Mouse (Mus musculus): Measurements from ENCODE around the gene Gm13271. TPM values are rescaled to one million over a fixed set of nuclear protein-coding genes. Genes with fewer than 3 reads are reported as not detected.
"Not testable (repeated sequence)": the region's sequence is repeated elsewhere in the genome, so short reads cannot be mapped to it uniquely, and the experiment has no call there.

Gm13271 gene
- polyA plus RNA-seq (2014; fragmentation: Nextera tagmentation; extraction: Ambion mirVana), result 0.53 TPM in 1 of 2 replicates, not detected in the other

DNA sequence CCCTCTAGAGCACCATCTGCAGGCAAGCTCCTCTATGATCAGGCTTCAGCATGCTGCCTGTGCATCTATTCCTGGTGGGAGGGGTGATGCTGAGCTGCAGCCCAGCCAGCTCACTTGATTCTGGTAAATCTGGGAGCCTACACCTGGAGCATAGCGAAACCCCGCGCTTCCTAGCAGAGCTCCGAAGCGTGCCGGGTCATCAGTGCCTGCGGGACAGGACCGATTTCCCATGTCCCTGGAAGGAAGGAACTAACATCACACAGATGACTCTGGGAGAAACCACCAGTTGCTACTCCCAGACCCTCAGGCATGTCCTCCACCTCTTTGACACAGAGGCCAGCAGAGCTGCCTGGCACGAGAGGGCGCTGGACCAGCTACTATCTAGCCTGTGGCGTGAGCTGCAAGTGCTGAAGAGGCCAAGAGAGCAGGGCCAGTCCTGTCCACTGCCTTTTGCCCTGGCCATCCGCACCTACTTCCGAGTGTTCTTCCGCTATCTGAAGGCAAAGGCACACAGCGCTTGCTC, at the start of gene Gm13271:
Gm13271 (plus strand) TSS at position 51 of the 523 bp plus-strand sequence.
- not testable (repeated sequence) for H3K27ac ChIP-seq (ENCODE audit: low read depth, low read length); H3K4me2 ChIP-seq (ENCODE audit: low read depth); H3K4me1 ChIP-seq (ENCODE audit: control insufficient read depth, insufficient read depth, low read length); ATAC-seq (ENCODE audit: insufficient read depth, low FRiP score, low TSS enrichment); H3K4me3 ChIP-seq (ENCODE audit: low read depth, low read length); H3K36me3 ChIP-seq (ENCODE audit: control insufficient read depth, insufficient read depth, low read length); H3K9ac ChIP-seq (ENCODE audit: low read length); DNase-seq (ENCODE audit: low spot score); H3K27me3 ChIP-seq (ENCODE audit: control insufficient read depth, insufficient read depth, low read length); H3K9me3 ChIP-seq (ENCODE audit: control insufficient read depth, low read length)
- 90% methylated on average over 12 of the region's 15 CpGs for WGBS

DNA sequence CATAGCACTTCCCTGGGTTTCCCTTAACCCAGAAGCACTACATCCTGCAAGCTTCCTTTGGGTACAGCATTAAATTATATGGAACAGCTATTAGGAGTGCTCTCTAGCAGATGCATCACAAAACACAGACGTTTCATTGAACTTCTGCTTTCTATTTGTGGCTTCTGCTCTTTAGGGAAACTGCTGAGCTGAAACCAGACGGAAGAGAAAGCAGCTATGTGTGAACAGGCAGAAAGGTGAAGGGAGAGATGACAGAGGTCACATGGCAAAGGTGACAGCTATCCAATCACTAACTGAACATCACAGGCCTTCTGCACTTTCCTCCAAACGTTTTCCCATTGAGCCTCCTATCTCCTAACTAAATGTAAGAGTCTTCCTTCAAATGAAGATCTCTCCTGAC, 48.7 kb upstream of the Gm13271 start:
- ATAC-seq (ENCODE audit: insufficient read depth, low FRiP score, low TSS enrichment) (no peak), DNase-seq (ENCODE audit: low spot score) (no peak)
- no peaks in the 10 kb centered on the region for H3K4me1 ChIP-seq (ENCODE audit: control insufficient read depth, insufficient read depth, low read length)
- H3K36me3 ChIP-seq (ENCODE audit: control insufficient read depth, insufficient read depth, low read length), result no peaks in the 10 kb centered on the region
- no peaks in the 10 kb centered on the region for H3K9me3 ChIP-seq (ENCODE audit: control insufficient read depth, low read length)
- no peak overlapping the region for H3K4me2 ChIP-seq (ENCODE audit: low read depth)
- H3K27me3 ChIP-seq (ENCODE audit: control insufficient read depth, insufficient read depth, low read length), result no peaks in the 10 kb centered on the region
- no peak overlapping the region for H3K4me3 ChIP-seq (ENCODE audit: low read depth, low read length)
- no peak overlapping the region for H3K27ac ChIP-seq (ENCODE audit: low read depth, low read length)
- no peak overlapping the region for H3K9ac ChIP-seq (ENCODE audit: low read length)
- WGBS, result 50% methylated on average over 3 of the region's 3 CpGs

DNA sequence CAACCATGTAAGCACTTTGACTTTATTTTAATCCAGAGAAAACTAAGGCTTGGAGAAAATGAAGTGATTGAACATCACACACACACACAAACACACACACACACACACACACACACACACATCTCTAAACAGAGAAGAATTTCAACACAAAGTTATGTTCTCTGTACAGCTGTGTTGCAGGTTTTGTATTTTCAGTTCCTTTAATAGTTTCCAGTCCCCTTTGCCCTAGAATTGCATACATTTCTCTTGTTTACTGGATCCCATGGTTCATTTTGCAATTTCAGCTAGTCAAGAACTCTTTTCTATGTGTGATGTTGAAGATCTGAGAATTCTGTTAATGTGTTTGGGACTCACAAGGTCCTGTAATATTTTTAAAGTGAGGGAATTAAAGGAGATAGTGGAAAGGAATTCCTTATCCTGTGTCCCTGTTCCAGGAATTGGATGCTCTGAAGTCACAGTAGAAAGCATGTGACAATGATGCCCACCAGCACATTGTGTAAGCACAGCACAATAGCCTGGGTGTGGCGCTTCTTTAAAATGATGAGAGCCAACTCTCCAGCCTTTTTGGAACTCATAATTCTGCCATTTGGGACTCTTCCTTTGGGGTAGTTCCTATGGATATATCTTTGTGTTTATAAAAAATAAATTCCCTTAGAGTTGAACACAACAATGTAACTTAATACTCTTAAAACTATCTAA, 47.4 kb upstream of the Gm13271 start:
- 94% methylated on average over 1 of the region's 1 CpGs for WGBS
- H3K27me3 ChIP-seq (ENCODE audit: control insufficient read depth, insufficient read depth, low read length), result no peaks in the 10 kb centered on the region
- H3K9ac ChIP-seq (ENCODE audit: low read length), result no peak overlapping the region

DNA sequence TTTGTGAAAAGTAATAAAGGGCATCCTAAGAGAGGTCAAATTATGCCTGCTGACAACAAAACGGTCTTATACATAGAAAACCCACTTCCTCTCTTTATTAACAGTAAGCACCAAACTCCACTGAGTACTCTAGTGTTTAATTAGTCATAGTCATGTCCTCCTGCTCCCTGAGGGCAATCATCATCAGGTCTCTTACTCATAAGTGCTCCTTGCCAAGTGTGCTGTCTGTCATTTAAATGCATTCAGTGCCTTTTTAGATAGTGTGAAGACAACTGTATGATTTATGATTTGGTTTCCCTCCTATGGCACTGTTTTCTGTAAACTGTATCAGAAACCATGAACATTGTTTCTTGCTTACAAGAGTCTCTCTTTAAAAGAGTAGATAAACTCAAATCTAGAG, 40.4 kb upstream of the Gm13271 start:
- Histone ChIP-seq H3K4me1 (ENCODE audit: control insufficient read depth, insufficient read depth, low read length) (peaks cover 8% of the 10 kb centered on the region; the same call in 1 of the 2 replicates), H3K27ac (ENCODE audit: low read depth, low read length) (no peak overlapping the region), H3K36me3 (ENCODE audit: control insufficient read depth, insufficient read depth, low read length) (peaks cover 4% of the 10 kb centered on the region), H3K4me2 (ENCODE audit: low read depth) (no peak overlapping the region), H3K9ac (ENCODE audit: low read length) (no peak overlapping the region), H3K9me3 (ENCODE audit: control insufficient read depth, low read length) (no peaks in the 10 kb centered on the region), H3K4me3 (ENCODE audit: low read depth, low read length) (no peak overlapping the region), H3K27me3 (ENCODE audit: control insufficient read depth, insufficient read depth, low read length) (no peaks in the 10 kb centered on the region)
- ATAC-seq (ENCODE audit: insufficient read depth, low FRiP score, low TSS enrichment) (no peak), DNase-seq (ENCODE audit: low spot score) (no peak)
- WGBS, result 88% methylated on average over 1 of the region's 1 CpGs

More for the DNA sequence above, 47.4 kb upstream of the Gm13271 start:
- H3K9me3 ChIP-seq (ENCODE audit: control insufficient read depth, low read length), result no peaks in the 10 kb centered on the region
- H3K4me1 ChIP-seq (ENCODE audit: control insufficient read depth, insufficient read depth, low read length), result no peaks in the 10 kb centered on the region
- H3K4me2 ChIP-seq (ENCODE audit: low read depth), result no peak overlapping the region
- H3K4me3 ChIP-seq (ENCODE audit: low read depth, low read length), result no peak overlapping the region
- no peak overlapping the region for H3K27ac ChIP-seq (ENCODE audit: low read depth, low read length)
- no peak for ATAC-seq (ENCODE audit: insufficient read depth, low FRiP score, low TSS enrichment)
- H3K36me3 ChIP-seq (ENCODE audit: control insufficient read depth, insufficient read depth, low read length), result no peaks in the 10 kb centered on the region
- DNase-seq (ENCODE audit: low spot score), result no peak

DNA sequence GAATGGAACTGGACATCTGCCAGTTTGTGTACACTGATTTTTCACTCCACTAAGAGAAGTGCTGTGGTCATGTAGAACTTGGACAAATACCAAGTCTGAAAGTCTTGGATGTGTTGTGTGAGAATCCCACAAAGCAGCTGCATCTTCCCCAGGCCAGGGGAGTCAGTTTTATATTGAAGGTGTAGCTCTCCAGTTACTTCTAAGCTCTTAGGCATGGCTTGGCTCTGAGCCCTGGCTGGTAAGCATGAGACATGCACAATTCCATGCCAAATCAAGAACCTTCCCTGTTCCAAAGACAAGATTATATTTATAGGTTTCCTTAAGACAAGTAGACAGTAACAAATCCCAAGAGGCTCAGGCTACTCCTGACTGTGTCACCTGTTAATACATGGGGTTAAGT, 39.6 kb upstream of the Gm13271 start:
- no peak for ATAC-seq (ENCODE audit: insufficient read depth, low FRiP score, low TSS enrichment)

DNA sequence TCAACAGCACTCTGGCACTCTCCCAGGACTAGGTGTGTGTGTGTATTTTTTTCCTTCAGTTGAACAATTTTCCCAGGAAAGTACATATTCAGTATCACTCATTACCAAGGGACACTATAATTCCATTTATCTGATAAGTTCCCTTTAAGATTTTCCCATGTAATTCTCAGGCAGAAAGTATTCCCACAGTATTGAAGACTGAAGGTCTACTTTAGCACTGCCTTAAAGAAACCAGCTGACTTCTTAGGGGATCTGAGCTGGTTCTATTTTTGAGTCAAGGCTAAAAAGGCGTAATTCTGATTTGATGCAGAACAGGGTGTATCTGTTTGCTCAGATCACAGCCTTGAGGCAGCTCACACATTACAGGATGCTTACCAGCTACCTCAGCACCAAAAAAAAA, 36.0 kb upstream of the Gm13271 start:
- Histone ChIP-seq H3K4me1 (ENCODE audit: control insufficient read depth, insufficient read depth, low read length) (peaks cover 23% of the 10 kb centered on the region), H3K27me3 (ENCODE audit: control insufficient read depth, insufficient read depth, low read length) (no peaks in the 10 kb centered on the region), H3K4me2 (ENCODE audit: low read depth) (peak overlapping the region; percentile 47), H3K9ac (ENCODE audit: low read length) (no peak overlapping the region), H3K36me3 (ENCODE audit: control insufficient read depth, insufficient read depth, low read length) (peaks cover 4% of the 10 kb centered on the region), H3K4me3 (ENCODE audit: low read depth, low read length) (peak overlapping the region; percentile 23), H3K27ac (ENCODE audit: low read depth, low read length) (no peak overlapping the region), H3K9me3 (ENCODE audit: control insufficient read depth, low read length) (no peaks in the 10 kb centered on the region)
- 74% methylated on average over 1 of the region's 1 CpGs for WGBS
- no peak for ATAC-seq (ENCODE audit: insufficient read depth, low FRiP score, low TSS enrichment)
- DNase-seq (ENCODE audit: low spot score), result no peak

More for the DNA sequence above, 39.6 kb upstream of the Gm13271 start:
- H3K27ac ChIP-seq (ENCODE audit: low read depth, low read length), result no peak overlapping the region
- H3K9me3 ChIP-seq (ENCODE audit: control insufficient read depth, low read length), result no peaks in the 10 kb centered on the region
- no peak overlapping the region for H3K4me2 ChIP-seq (ENCODE audit: low read depth)
- no peak overlapping the region for H3K9ac ChIP-seq (ENCODE audit: low read length)
- peaks cover 12% of the 10 kb centered on the region; the same call in 1 of the 2 replicates for H3K4me1 ChIP-seq (ENCODE audit: control insufficient read depth, insufficient read depth, low read length)
- peaks cover 4% of the 10 kb centered on the region for H3K36me3 ChIP-seq (ENCODE audit: control insufficient read depth, insufficient read depth, low read length)
- H3K4me3 ChIP-seq (ENCODE audit: low read depth, low read length), result no peak overlapping the region
- no peaks in the 10 kb centered on the region for H3K27me3 ChIP-seq (ENCODE audit: control insufficient read depth, insufficient read depth, low read length)
- DNase-seq (ENCODE audit: low spot score), result no peak

DNA sequence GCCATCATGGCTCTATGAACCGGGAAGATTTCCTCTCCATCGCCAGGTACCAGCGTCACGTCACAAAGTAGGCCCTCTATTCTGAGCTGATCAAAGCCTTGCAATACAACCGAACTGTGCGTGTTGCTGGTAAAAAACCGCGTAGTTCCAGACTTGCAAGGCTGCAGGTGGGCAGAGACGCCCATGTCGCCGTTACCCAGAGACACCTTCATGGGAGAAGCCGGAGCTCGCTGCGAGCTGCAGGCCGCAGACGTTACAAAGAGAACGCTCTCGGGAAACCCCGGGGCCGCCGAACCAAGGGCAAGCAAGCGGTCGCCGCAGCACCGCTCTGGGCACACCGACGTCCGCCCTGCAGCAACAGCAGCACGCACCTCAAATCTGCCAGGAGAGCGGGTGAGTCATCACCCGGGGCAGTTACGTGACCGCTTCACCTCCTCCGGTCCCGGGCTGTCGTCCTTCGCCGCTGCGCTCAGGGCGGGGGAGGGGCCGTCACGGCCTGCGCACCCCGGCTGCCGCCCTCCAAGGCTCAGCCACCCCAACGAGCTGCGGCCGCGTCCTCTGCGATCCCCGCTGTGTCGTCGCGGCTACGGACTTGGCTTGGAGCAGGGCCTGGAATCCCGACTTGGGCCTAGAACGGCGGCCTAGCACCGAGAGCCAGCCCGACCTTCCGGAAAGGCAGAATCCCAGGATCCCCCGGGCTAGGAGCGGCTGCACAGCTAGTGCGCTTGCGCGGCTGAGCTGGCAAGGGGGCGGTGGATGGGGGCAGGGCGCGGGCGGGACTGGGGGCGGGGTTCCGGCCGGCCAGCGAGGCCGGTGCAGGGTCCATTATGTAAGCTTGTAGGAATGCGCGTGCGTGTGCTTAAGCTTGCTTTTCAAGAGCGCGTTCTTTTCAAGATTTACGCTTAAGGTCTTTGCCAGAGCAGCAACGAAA, 32.6 kb upstream of the Gm13271 start, which contains the start of the genes Gm26566 and Klhl9:
Gm26566 (plus strand) TSS at position 15 of the 931 bp plus-strand sequence.
Klhl9 (minus strand) TSS at position 675 of the 931 bp plus-strand sequence.
- H3K4me3 ChIP-seq (ENCODE audit: low read depth, low read length), result peak within 1 kb of the TSS; percentile 94
- peak within 1 kb of the TSS; percentile 56 for H3K4me2 ChIP-seq (ENCODE audit: low read depth)
- ATAC-seq (ENCODE audit: insufficient read depth, low FRiP score, low TSS enrichment) (peak; percentile 97), DNase-seq (ENCODE audit: low spot score) (peak; percentile 93)
- H3K9me3 ChIP-seq (ENCODE audit: control insufficient read depth, low read length), result no peaks in the 10 kb centered on the region
- WGBS, result under 1% methylated on average over 81 of the region's 82 CpGs
- H3K36me3 ChIP-seq (ENCODE audit: control insufficient read depth, insufficient read depth, low read length), result no peaks in the 10 kb centered on the region
- peak within 1 kb of the TSS; percentile 97 for H3K27ac ChIP-seq (ENCODE audit: low read depth, low read length)
- H3K27me3 ChIP-seq (ENCODE audit: control insufficient read depth, insufficient read depth, low read length), result no peaks in the 10 kb centered on the region
- H3K9ac ChIP-seq (ENCODE audit: low read length), result peak within 1 kb of the TSS; percentile 99
- peaks cover 23% of the 10 kb centered on the region for H3K4me1 ChIP-seq (ENCODE audit: control insufficient read depth, insufficient read depth, low read length)

DNA sequence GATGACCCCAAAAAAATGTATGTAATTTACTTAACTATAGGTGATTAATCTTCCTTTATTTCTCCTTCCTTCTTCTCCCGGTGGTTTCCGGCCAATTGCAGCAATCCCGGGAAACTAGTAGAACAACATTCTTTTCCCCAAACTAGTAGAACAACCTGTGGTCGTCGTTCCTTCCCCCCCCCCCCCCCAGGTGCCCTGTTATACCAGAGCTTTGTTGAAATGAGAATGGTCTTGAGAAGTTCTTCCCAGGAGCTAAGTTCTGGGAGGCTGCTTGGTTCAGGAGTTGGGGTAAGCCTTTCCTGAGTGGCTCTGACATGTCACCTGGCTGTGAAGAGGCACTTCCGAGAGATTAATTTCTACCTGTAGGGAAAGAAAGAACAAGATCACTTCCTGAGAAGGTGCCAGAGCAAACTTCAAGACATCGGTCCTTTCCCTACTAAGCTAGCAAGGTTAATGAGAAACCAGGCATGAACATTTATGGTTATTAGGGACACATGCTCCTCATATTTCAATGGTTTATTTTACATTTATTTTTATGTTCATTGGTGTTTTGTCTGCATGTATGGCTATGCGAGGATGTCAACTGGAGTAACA, 31.1 kb upstream of the Gm13271 start:
- Histone ChIP-seq H3K4me2 (ENCODE audit: low read depth) (no peak overlapping the region), H3K27ac (ENCODE audit: low read depth, low read length) (no peak overlapping the region), H3K4me1 (ENCODE audit: control insufficient read depth, insufficient read depth, low read length) (peaks cover 20% of the 10 kb centered on the region), H3K27me3 (ENCODE audit: control insufficient read depth, insufficient read depth, low read length) (no peaks in the 10 kb centered on the region), H3K9me3 (ENCODE audit: control insufficient read depth, low read length) (no peaks in the 10 kb centered on the region), H3K9ac (ENCODE audit: low read length) (no peak overlapping the region), H3K36me3 (ENCODE audit: control insufficient read depth, insufficient read depth, low read length) (no peaks in the 10 kb centered on the region), H3K4me3 (ENCODE audit: low read depth, low read length) (no peak overlapping the region)
- DNase-seq (ENCODE audit: low spot score) (no peak), ATAC-seq (ENCODE audit: insufficient read depth, low FRiP score, low TSS enrichment) (no peak)
- 61% methylated on average over 8 of the region's 8 CpGs for WGBS
